Mouse (Mus musculus) left cerebral cortex, postnatal 10 days (tissue): ENCODE measurements at regions not wholly inside any gene's neighbourhood (a gene's known extent, or its start where the extent isn't known, plus 50 kb on each side); places are given as distances from the start of the nearest gene placed in this dataset.

ENCODE experiments used
- DNase-seq, 2 experiments: peaks; one replicate each; pipeline ENCODE4 v3.0.0; 2021 to 2022; ENCODE audit warnings: low spot score in 2 of 2, mixed read lengths in 1 of 2; ENCODE audit errors: extremely low spot score in 1 of 2
- intact Hi-C: fragments of 180-260 bp; cut with DNase I; formaldehyde crosslinking; loops from one replicate; pipeline ENCODE4 v1.15.1; 2025

GRCm38 (mm10) chr11:19530652-19531051 lies 393.5 kb upstream of the Spred2 start:
- no peak for DNase-seq
- intact Hi-C loops, result no loop called here

GRCm38 (mm10) chr11:19531255-19532003 lies 392.7 kb upstream of the Spred2 start:
- no peak for DNase-seq
- intact Hi-C loops, result no loop called here

- intact Hi-C loops, result no loop called here
- no peak for DNase-seq
Observed at GRCm38 (mm10) chr11:19532867-19533266, 391.3 kb upstream of the Spred2 start.

- intact Hi-C loops, result no loop called here
- no peak for DNase-seq
Observed at GRCm38 (mm10) chr11:19533701-19534100, 390.5 kb upstream of the Spred2 start.

GRCm38 (mm10) chr11:19535215-19535614 lies 389.0 kb upstream of the Spred2 start:
- no peak for DNase-seq
- intact Hi-C loops, result no loop called here

GRCm38 (mm10) chr11:19546226-19546625 lies 377.9 kb upstream of the Spred2 start:
- no peak for DNase-seq
- intact Hi-C loops, result no loop called here

- no peak for DNase-seq
- intact Hi-C loops, result no loop called here
Observed at GRCm38 (mm10) chr11:19554316-19554946, 369.7 kb upstream of the Spred2 start.

- DNase-seq, result no peak
- intact Hi-C loops, result no loop called here
Observed at GRCm38 (mm10) chr11:19554947-19555770, 369.0 kb upstream of the Spred2 start.

GRCm38 (mm10) chr11:19560452-19560851 lies 363.7 kb upstream of the Spred2 start:
- intact Hi-C loops, result no loop called here
- DNase-seq, result no peak

- intact Hi-C loops, result no loop called here
- no peak for DNase-seq
Observed at GRCm38 (mm10) chr11:19562668-19563067, 361.5 kb upstream of the Spred2 start.

GRCm38 (mm10) chr11:19585228-19585627 lies 338.9 kb upstream of the Spred2 start:
- no peak for DNase-seq
- intact Hi-C loops, result no loop called here

GRCm38 (mm10) chr11:19592506-19593355 lies 331.4 kb upstream of the Spred2 start:
- DNase-seq, result no peak
- intact Hi-C loops, result no loop called here

GRCm38 (mm10) chr11:19595107-19595506 lies 329.1 kb upstream of the Spred2 start:
- DNase-seq, result no peak
- intact Hi-C loops, result no loop called here

- no peak for DNase-seq
- intact Hi-C loops, result no loop called here
Observed at GRCm38 (mm10) chr11:19596336-19596735, 327.8 kb upstream of the Spred2 start.

GRCm38 (mm10) chr11:19599433-19599832 lies 324.7 kb upstream of the Spred2 start:
- intact Hi-C loops, result no loop called here
- peak in 1 of 2 experiments; percentile 7 for DNase-seq

GRCm38 (mm10) chr11:19601216-19601938 lies 322.8 kb upstream of the Spred2 start:
- intact Hi-C loops, result no loop called here
- DNase-seq, result peak; percentile 36 to 51

GRCm38 (mm10) chr11:19602496-19602895 lies 321.7 kb upstream of the Spred2 start:
- no peak for DNase-seq
- intact Hi-C loops, result no loop called here

GRCm38 (mm10) chr11:19605602-19606001 lies 318.6 kb upstream of the Spred2 start:
- intact Hi-C loops, result no loop called here
- no peak for DNase-seq
